Mouse (Mus musculus) embryo, embryonic 11.5 days (tissue): Measurements from ENCODE around the gene Pou6f1.
"Not testable (repeated sequence)": the region's sequence is repeated elsewhere in the genome, so short reads cannot be mapped to it uniquely, and the experiment has no call there.

Experiments
- DNase-seq: peaks from one replicate; pipeline ENCODE4 v3.0.0-alpha.2; 2012; ENCODE audit warnings: low read depth, low spot score

Gene Pou6f1

GRCm38 (mm10) chr15:100619200-100619599 lies 19.4 kb upstream of the Pou6f1 start:
- no peak for DNase-seq

GRCm38 (mm10) chr15:100616221-100616620 lies 16.4 kb upstream of the Pou6f1 start:
- DNase-seq: no peak

GRCm38 (mm10) chr15:100615825-100616220 lies 16.0 kb upstream of the Pou6f1 start:
- DNase-seq: peak; percentile 84

DNA sequence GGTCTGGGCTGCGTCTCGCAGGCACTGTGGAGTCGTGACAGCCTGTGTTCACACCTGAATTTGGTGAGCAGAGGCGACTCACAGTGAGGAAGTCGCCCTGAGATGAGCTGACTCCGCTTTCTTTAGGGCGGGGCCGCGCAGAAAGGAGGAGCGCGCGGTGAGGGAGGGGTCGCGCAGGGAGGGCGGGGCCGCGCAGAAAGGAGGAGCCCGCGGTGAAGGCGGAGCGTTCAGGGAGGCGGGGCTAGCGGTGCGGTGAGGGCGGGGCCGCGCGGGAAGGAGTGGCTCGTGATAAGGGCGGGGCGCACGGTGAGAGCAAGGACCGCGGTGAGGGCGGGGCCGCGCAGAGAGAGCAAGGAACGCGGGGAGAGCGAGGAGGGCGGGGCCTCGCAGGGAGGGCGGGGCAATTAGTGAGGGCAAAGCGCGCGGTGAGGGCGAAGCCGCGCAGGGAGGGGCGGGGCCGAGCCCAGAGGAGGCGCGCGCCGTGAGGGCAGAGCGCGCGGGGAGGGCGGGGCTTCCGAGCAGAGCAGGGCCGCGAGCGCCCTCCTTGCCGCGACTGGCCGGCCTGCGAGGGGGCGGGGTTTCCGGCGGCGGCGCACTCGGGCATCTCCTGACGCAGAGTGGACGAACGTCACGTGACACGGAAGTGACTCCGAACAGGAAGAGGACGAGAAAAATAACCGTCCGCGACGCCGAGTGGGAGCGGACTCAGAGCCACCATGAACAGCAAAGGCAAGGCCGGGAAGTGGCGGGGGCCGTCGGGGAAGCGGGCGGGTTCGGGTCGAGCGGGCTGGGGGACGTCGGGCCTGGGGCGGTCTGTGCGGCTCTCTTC lies 15.4 kb upstream of the Pou6f1 start, which contains the start of gene Dazap2:
TSS of gene Dazap2 (plus strand) at position 354 of the 829 bp plus-strand sequence.
- peak; percentile 99 for DNase-seq

GRCm38 (mm10) chr15:100614218-100614995 lies 14.6 kb upstream of the Pou6f1 start:
- DNase-seq: no peak

GRCm38 (mm10) chr15:100613584-100613983 lies 13.8 kb upstream of the Pou6f1 start:
- DNase-seq: peak; percentile 55

DNA sequence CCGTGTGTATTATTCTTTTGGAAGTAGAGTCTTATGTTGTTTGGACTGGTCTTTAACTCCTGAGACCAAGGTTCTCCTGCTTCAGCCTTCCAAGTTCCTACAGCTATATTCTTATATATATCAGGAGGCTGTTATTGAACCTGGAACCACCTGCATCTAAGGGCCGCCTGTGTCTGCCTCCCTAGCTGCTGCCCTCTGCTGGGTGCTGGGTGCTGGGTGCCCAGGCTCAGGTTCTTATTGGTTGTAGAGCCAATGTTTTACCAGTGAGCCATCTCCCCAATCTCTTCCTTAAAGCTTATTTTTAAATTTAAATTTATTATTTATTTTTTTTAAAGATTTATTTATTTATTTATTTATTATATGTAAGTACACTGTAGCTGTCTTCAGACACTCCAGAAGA lies 12.6 kb upstream of the Pou6f1 start:
- DNase-seq: no peak

- DNase-seq: no peak
These were observed 12.2 kb upstream of the Pou6f1 start for GRCm38 (mm10) chr15:100611951-100612350.

DNA sequence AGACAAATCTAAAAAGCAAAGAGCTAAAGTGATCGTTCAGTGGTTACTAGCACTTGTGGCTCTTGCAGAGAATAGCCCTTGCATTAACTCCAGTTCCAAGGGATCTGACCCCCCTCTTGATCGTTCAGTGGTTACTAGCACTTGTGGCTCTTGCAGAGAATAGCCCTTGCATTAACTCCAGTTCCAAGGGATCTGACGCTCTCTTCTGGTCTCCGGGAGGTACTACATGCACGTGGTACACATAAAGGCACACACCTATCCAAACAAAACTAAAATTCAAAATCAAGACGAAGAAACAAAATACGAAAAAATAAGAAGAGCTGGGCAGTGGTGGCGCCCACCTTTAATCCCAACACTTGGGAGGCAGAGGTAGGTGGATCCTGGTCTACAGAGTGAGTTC lies 6.9 kb upstream of the Pou6f1 start:
- not testable (repeated sequence) for DNase-seq

DNA sequence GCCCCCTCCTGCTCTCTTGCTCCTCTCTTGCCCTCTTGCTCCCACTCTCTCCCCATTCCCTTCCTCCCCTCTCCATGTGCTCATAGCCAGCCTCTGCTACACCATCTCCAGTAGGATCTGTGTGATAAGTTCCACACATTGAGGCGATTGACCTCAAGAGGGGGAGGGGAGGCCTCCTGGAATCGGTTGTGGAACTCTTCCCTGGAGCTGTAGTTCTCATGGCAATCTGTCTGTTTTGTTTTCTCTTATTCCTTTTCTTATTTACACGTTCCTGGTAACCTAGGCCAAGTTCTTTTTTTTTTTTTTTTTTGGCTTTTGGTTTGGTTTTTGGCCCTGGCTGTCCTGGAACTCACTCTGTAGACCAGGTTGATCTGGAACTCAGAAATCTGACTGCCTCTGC lies 1.9 kb upstream of the Pou6f1 start:
- no peak for DNase-seq

DNA sequence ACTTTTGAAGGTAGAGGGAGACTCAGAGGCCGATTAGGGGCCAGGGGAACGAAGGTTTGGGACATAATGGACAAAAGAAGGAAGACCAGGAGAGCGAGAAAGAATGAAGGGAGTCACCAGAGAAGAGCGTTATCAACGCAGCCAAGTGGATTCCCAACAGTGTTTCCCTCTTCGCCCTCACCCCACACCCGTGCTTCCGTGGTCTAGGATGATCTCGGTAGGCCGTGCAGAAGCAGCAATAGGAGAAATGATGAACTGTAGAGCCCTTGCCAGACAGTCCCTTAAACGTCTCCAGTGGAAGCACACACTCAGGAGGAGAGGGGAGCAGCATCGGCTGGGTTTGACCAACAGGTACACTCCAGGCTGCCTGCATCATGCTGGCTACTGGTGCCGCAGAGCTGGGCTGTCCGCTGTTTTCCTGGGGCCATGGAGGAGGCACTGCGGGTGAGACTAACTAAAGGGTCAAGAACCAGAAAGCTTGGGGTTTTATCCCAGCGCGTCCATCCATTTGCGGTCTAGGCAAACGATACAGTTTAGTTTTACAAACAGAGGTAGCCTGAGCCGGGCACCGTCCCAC lies 1.0 kb upstream of the Pou6f1 start:
- no peak for DNase-seq

DNA sequence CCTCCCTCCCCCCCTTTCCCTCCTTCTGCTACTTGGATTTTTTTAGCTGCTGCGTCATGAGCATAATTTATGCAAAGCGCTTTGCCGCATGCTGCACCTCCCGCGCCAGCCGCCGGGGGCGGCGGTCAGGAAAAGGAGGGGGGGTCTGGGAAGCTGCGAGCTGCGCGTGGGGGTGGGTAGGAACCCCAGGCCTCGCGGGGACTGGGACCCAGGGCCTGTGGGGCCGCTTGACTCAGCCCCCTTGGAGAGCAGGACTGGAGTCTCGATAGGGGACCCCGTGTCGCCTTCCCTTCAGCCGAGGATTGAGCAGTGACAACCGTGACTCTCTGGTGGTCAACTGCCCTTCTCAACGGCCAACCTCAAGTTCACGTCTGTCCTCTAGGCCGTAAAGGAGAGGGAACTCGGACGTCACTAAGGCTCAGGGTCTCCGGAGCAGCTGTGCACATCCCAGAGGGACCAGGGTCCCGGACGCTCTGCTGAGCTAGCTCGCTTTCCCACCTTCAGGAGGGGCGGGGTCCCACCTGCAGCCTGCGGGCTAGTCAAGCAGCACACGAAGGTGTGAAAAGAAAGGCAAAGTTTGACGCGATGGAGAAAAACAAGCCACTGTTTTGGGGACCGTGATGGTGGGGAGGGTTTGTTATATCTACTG lies 387 bp upstream of the Pou6f1 start:
- peak; percentile 65 for DNase-seq

- no peak for DNase-seq
These were observed 905 bp downstream of the Pou6f1 start for GRCm38 (mm10) chr15:100598883-100599275.

DNA sequence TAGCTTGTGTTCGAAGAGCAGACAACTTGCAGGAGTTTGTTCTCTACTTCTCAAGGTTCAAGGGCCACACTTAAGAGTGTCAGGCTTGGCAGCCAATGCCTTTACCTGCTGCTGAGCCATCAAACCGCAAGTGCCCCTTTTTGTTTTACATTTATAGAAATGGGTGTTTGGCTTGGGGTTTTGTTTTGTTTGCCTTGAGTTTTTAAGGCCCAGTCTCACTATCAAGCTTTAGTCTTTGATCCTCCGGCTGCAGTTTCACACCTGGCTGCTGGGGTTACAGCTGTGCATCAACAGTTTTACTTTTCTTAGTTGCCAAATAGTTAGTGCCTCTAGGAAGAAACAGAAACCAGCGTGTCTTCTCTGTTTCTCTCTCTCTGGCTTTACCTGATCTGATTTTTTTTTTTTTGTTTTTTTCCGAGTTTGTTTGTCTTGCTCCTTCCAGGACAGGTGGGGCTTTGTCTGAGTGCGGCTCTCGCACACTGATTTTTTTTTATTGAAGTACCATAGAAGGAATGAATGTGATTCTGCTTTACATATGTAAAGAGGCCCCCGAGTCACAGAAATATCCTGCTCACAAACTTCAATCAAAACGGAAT lies 1.4 kb downstream of the Pou6f1 start:
- DNase-seq: no peak

DNA sequence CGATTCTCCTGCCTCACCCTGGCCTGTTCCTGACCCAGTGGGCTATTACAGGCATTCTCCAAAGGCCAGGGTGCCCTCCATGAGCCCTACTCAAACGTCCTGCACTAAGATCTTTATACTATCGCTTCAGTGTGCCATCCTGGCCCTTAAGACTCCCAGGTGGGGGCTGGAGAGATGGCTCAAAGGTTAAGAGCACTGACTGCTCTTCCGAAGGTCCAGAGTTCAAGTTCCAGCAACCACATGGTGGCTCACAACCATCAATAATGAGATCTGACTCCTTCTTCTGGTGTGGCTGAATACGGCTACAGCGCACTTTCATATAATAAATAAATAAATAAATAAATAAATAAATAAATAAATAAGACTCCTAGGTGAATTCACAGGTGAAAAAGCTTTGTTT lies 7.0 kb downstream of the Pou6f1 start:
- DNase-seq: no peak

GRCm38 (mm10) chr15:100590436-100590835 lies 9.3 kb downstream of the Pou6f1 start:
- no peak for DNase-seq

DNA sequence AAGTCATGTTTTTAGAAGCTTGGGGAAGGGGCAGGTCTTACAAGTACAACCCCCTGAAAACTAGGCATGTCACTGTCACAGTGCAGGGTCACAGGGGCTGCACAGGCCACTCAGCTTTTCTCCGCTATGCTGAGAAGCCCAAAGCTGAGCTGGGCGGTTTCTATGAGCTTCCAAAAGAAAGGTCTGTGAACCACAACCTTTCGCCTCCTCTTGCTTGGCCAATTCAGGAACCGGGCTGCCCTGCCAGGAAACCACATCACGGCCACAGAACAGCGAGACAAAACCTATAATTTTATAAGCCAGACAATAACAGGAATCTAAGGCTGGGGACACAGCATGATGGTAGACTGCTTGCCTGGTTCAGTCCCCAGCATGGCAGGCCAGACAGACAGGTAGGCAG lies 11.5 kb downstream of the Pou6f1 start:
- no peak for DNase-seq

DNA sequence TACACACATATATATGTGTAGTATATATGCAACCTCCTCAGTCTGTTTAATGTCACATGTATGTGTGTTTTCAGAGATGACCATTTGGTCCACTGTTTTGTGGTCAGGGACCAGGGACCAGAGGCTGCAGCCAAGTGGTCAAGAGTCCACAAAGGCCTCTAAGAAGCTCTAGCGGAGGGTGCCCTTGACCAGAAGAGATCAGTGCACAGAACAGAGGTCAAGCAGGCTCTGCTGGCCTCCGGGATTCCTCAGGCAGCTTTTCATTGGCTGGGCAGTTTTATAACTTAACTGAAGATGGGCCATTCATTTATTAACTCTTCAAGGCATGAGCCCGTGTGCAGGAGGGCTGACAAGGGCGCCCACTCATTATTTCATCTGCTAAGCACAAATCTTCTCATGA lies 12.6 kb downstream of the Pou6f1 start:
- no peak for DNase-seq

GRCm38 (mm10) chr15:100585931-100586330 lies 13.9 kb downstream of the Pou6f1 start:
- no peak for DNase-seq

DNA sequence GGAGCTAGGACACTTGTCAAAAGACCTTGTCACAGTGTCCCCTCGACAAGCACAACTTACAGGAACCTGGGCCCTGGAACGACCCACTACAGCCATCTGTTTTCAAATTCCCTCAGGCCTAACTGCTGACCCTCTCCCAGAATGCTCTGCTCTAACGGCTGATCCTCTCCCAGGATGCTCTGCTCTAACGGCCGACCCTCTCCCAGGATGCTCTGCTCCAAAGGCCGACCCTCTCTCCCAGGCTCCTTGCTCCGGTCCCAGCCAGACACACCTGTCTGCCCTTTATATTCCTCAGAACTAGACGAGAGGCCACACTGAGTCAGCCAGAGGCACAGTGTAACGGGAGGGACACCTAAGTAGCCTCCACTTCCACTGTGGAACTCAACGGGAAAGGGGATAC lies 19.7 kb downstream of the Pou6f1 start:
- DNase-seq: no peak

GRCm38 (mm10) chr15:100577972-100578371 lies 21.8 kb downstream of the Pou6f1 start:
- no peak for DNase-seq

DNA sequence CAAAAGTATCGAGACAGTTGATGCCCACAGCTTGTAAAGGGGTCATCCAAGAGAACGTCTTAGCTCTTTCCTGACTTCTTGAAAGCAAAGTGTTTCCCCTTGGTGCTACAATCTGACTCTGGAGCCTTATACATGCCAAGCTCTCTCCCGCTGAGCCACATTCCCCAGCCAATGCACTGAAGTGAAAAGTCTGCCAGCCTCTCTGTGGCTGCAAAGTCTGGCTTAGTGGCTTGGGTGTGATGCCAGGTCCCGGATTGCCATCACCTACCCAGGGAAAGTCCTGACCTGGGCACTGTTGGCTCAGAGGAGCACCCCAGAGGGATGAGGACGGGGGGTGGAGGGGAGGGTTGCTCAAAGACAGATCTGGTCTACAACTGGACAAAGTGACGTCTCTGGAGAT lies 23.0 kb downstream of the Pou6f1 start:
- DNase-seq: no peak
